Mouse (Mus musculus) embryo, embryonic 10 days (tissue): ENCODE data around the gene Fthl17c.
A peak's percentile ranks its signal among the peaks of the same experiment; 100 is the strongest.
"Not testable (repeated sequence)": the region's sequence is repeated elsewhere in the genome, so short reads cannot be mapped to it uniquely, and the experiment has no call there.

Experiments
- DNase-seq: peaks from one replicate; pipeline ENCODE4 v3.0.0-alpha.2; 2015; ENCODE audit warnings: low spot score

Gene Fthl17c

DNA sequence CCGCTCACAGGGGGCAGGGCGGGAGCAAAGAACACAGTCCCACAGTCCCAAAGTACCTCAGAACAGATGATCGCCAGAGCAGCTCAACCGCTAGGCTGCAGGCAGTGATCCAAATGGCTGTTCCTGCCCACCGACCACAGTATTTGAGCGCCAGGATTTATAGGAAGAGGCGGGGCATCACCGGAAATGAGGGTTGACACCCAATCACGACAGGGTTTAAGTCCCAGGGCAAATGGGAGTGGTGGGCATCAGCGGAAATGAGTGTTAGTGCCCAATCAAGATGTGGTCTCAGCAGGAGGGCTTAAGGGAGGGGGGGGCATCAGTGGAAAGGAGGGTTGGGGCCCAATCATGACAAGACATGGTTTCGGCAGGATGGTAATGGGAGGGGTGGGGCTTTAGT is at the start of gene Fthl17c:
Gene Fthl17c, minus strand, starts transcription at position 101 of the 400 bp plus-strand sequence.
- DNase-seq, result not testable (repeated sequence)

DNA sequence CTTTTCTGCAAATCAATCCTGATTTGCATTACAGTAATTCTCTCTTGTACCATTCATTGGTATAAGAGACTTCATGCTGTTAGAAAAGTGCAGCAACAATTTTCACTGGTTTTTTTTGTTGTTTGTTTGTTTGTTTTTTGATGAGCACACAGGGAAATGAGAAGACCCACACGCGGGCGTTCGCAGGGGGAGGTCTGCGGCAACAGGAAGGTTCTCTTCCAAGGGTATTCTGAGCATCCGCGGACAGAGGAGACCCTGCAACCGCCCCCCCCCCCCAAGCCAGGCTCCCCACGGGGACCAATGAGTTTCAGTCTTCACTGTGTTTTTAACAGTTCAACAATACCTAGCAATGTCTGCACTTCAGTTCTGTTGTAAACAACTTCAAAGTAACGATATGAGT is 43.1 kb upstream of the Fthl17c start:
- no peak for DNase-seq

DNA sequence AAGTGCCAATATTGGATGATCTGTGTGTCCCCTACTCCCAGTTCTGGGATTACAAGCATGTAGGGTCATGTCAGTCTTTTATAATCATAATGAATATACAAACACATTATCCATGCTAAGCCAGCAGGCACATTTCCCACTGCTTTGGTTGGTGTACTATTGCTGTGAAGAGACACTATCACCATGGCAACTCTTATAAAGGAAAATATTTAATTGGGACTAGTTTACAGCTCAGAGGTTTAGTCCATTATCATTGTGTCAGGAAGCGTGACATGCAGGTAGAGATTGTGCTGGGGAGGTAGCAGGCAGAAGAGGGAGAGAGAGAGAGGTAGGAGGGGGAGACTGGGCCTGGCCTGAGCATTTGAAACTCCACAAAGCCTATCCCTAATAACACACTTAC is 39.7 kb upstream of the Fthl17c start:
- DNase-seq, result no peak

DNA sequence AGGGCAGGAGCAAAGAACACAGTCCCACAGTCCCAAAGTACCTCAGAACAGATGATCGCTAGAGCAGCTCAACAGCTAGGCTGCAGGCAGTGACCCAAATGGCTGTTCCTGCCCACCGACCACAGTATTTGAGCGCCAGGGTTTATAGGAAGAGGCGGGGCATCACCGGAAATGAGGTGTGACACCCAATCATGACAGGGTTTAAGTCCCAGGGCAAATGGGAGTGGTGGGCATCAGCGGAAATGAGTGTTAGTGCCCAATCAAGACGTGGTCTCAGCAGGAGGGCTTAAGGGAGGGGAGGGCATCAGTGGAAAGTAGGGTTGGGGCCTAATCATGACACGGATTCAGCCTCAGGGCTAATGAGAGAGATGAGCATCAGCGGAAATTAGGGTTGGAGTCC is 10.3 kb upstream of the Fthl17c start, which contains the start of gene Fthl17d:
Gene Fthl17d, minus strand, starts transcription at position 101 of the 400 bp plus-strand sequence.
- not testable (repeated sequence) for DNase-seq

DNA sequence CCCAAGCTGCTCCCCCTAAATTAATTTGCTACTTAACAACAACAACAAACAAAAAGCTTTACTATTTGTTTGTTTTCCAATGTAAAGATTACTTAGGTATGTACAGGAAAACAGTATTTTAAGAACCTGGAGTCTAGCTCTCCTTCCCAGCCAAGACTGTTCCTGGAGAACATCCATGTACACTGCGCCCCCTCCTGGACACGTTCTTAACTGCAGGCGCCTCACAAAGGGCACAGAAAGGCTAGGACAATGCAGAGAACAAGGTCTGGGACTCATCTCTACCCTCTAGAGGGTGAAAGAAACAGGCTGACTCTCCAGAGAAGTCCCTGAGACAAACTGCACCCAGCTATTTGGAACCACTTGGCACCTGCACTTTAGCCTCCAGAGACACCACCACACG is 11.7 kb downstream of the Fthl17c start:
- DNase-seq, result peak; percentile 5

DNA sequence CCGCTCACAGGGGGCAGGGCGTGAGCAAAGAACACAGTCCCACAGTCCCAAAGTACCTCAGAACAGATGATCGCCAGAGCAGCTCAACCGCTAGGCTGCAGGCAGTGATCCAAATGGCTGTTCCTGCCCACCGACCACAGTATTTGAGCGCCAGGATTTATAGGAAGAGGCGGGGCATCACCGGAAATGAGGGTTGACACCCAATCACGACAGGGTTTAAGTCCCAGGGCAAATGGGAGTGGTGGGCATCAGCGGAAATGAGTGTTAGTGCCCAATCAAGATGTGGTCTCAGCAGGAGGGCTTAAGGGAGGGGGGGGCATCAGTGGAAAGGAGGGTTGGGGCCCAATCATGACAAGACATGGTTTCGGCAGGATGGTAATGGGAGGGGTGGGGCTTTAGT is 13.5 kb downstream of the Fthl17c start, which contains the start of gene Fthl17b:
Gene Fthl17b, minus strand, starts transcription at position 101 of the 400 bp plus-strand sequence.
- not testable (repeated sequence) for DNase-seq

DNA sequence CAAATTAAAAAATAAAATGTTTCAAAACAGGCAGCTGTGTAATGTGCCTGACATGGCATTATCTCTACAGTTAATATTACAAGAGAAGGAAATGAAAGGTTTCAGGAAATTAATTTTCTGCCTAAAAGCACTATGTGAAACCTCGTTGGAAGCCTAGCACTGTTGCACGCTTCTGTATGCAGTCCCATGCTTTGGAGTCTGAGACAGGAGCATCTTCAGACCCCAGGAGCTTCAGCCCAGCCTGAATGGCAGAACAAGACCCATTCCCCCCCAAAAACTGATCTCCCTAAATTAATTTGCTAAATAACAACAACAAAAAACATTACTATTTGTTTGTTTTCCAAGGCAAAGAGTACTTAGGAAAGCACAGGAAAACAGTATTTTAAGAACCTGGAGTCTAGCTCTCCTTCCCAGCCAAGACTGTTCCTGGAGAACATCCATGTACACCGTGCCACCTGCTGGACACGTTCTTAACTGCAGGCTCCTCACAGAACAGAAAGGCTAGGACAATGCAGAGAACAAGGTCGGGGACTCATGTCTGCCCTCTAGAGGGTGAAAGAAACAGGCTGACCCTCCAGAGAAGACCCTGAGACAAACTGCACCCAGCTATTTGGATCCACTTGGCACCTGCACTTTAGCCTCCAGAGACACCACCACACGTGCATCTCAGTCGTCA is 28.1 kb downstream of the Fthl17c start:
- peak; percentile 88 for DNase-seq

DNA sequence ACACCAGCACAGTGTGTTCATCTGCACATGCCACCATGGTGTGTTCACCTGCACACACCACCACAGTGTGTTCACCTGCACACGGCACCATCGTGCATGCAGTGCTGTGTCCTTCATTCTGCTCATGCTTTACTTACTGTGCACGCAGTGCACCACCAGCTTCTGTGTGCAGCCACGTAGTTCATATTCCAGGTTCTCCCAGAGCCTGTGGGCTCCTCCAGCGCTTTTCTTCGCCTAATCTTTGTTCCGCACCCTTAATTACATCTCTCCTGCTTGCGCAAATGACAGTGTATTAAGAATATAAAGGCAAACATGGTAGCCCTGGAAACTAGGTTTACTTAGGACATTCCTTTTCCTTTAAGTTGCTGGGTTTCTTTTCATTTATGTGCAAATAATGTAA is 32.3 kb downstream of the Fthl17c start:
- no peak for DNase-seq

DNA sequence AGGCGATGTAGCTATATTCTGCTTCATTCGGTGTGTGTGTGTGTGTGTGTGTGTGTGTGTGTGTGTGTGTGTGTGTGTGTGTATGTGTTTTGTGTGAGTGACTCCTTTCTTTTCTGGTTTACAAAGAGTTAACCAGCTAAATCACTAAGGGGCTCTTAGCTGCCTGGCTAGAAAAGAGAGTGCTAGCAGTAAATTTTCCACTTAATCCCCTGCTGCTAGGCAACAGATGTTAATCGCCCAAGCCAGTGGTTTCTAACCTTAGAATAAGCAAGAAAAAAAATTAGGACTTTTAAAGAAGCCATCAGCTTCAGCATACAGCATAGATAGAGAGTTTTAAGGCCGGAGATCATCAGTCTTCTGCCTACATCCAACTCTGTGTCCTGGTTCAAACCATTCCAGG is 49.1 kb downstream of the Fthl17c start:
- peak; percentile 13 for DNase-seq
